Mouse (Mus musculus) Patski (cell line): ENCODE results near the gene Zfp763. TPM values are rescaled to one million over a fixed set of nuclear protein-coding genes. Genes with fewer than 3 reads are reported as not detected.

Experiments
- ATAC-seq: fragments of 100-300 bp; one replicate; pipeline ENCODE4 v1.8.0; 2021
- CTCF ChIA-PET: fragments of 350-600 bp; sonication (Branson Sonifier 250); formaldehyde crosslinking; loops from one replicate; lab custom pipeline; 2022; ENCODE audit warnings: inconsistent platforms; lab: Charles Lee
- POLR2A ChIA-PET: fragments of 350-600 bp; sonication (Branson Sonifier 250); formaldehyde crosslinking; loops from one replicate; lab custom pipeline; 2022; ENCODE audit warnings: antibody characterized with exemption, inconsistent platforms; lab: Charles Lee
- DNase-seq: peaks from one replicate; pipeline ENCODE4 v3.0.0-alpha.2; 2011; ENCODE audit warnings: low read depth, low spot score
- H3K27me3 ChIP-seq: fragments of 371-371 bp; one replicate; pipeline ENCODE4 v1.5.1; 2021
- CTCF ChIP-seq: fragments of 100-300 bp; IDR thresholded peaks from one replicate; pipeline ENCODE4 v1.5.1; 2021
- in situ Hi-C: fragments of 300-500 bp; cut with MboI; formaldehyde crosslinking; loops from 3 replicates; pipeline ENCODE4 v1.11.1; 2018; ENCODE audit warnings: low pct_unique_long_range_greater_than_20kb, mixed read lengths
- polyA plus RNA-seq: library from polyadenylated mRNA; unstranded; gene quantifications from one replicate; pipeline ENCODE4 v1.2.3, GENCODE M21; 2021

The Zfp763 gene
- polyA plus RNA-seq, 1 experiment from 2014 or later: 5.5 TPM

- ChIA-PET CTCF (no interaction called here), POLR2A (interaction anchor here (0.5 kb wide), 1 partner anchor 20 kb away, joined by 3 read pairs; no protein-coding TSS in a partner anchor)
- DNase-seq (no peak), ATAC-seq (no peak)
- no peaks in the 10 kb centered on the region for H3K27me3 ChIP-seq
- in situ Hi-C loops: no loop called here
- no peak for TF ChIP-seq CTCF
Observed at GRCm38 (mm10) chr17:32986301-32986700, 46.9 kb downstream of the Zfp763 start.

- in situ Hi-C loops: no loop called here
- ChIA-PET POLR2A (interaction anchor here (0.6 kb wide), 1 partner anchor 53 kb away, joined by 3 read pairs; no protein-coding TSS in a partner anchor), CTCF (interaction anchor here (1.2 kb wide), 1 partner anchor 13 kb away, joined by 4 read pairs; no protein-coding TSS in a partner anchor)
- H3K27me3 ChIP-seq: no peaks in the 10 kb centered on the region
- TF ChIP-seq CTCF: no peak
- ATAC-seq (no peak), DNase-seq (no peak)
Observed at GRCm38 (mm10) chr17:32981361-32981760, 51.8 kb downstream of the Zfp763 start.

Other genes starting within 250 kb of the Zfp763 start
- 18.3 TPM for gene Zfp871, start 245.1 kb downstream of the Zfp763 start, polyA plus RNA-seq
- gene Zfp811, start 223.5 kb downstream of the Zfp763 start, polyA plus RNA-seq: 0.33 TPM
- 8.6 TPM for gene Zfp799, start 203.1 kb downstream of the Zfp763 start, polyA plus RNA-seq
- gene Zfp870, start 141.8 kb downstream of the Zfp763 start, polyA plus RNA-seq: 6.5 TPM
- gene Cyp4f14, start 116.1 kb downstream of the Zfp763 start, polyA plus RNA-seq: not detected
- 33.0 TPM for gene Cyp4f13, start 86.0 kb downstream of the Zfp763 start, polyA plus RNA-seq
- gene Zfp472, start 67.6 kb downstream of the Zfp763 start, polyA plus RNA-seq: 3.8 TPM
- gene Zfp952, start 40.3 kb downstream of the Zfp763 start, polyA plus RNA-seq: 7.8 TPM
- not detected for gene 4921501E09Rik, start 34.7 kb upstream of the Zfp763 start, polyA plus RNA-seq
- 8.0 TPM for gene Zfp563, start 55.9 kb upstream of the Zfp763 start, polyA plus RNA-seq
- not detected for gene Morc2b, start 106.3 kb upstream of the Zfp763 start, polyA plus RNA-seq
- not detected for gene Olfr55, start 135.0 kb upstream of the Zfp763 start, polyA plus RNA-seq
- not detected for gene Olfr239, start 157.9 kb upstream of the Zfp763 start, polyA plus RNA-seq
- not detected for gene Olfr1564, start 188.3 kb upstream of the Zfp763 start, polyA plus RNA-seq
- gene Zfp955a, start 221.7 kb upstream of the Zfp763 start, polyA plus RNA-seq: 8.2 TPM
- gene Olfr63, start 231.3 kb upstream of the Zfp763 start, polyA plus RNA-seq: 0.01 TPM